Mouse (Mus musculus): ENCODE measurements at regions not wholly inside any gene's neighbourhood (a gene's known extent, or its start where the extent isn't known, plus 50 kb on each side); places are given as distances from the start of the nearest gene placed in this dataset.
"Not testable (repeated sequence)": the region's sequence is repeated elsewhere in the genome, so short reads cannot be mapped to it uniquely, and the experiment has no call there.

- no peak for DNase-seq
These were observed 55.4 kb upstream of the Il33 start for GRCm38 (mm10) chr19:29869526-29869925.

GRCm38 (mm10) chr19:29868681-29869080 lies 55.9 kb upstream of the Ranbp6 start:
- DNase-seq = not testable (repeated sequence)

GRCm38 (mm10) chr19:29866822-29867221 lies 54.0 kb upstream of the Ranbp6 start:
- no peak for DNase-seq

GRCm38 (mm10) chr19:29865142-29865541 lies 52.4 kb upstream of the Ranbp6 start:
- DNase-seq = no peak

GRCm38 (mm10) chr19:29862808-29863207 lies 50.0 kb upstream of the Ranbp6 start:
- DNase-seq = peak; percentile 60 to 72

All from kidney, postnatal 4 days (tissue).